Mouse (Mus musculus): ENCODE results near the gene Trim37. TPM values are rescaled to one million over a fixed set of nuclear protein-coding genes. Genes with fewer than 3 reads are reported as not detected.

Trim37 gene
- total RNA-seq, 1 experiment = 36.9 TPM

- in situ Hi-C loops (cut with MboI; ENCODE audit: low sequenced_read_pairs in 2 of 2, unreplicated experiment in 2 of 2) = no loop called here
- H3K4me1 ChIP-seq (ENCODE audit: control insufficient read depth in 2 of 2, insufficient read depth in 2 of 2, low read length in 2 of 2, poor library complexity in 1 of 2) = no peaks in the 10 kb centered on the region
- H3K4me3 ChIP-seq (ENCODE audit: insufficient read depth in 1 of 2, low read depth in 1 of 2, low read length in 2 of 2, poor library complexity in 1 of 2, severe bottlenecking in 1 of 2) = no peak overlapping the region
- no peak for DNase-seq (ENCODE audit: low read depth, low spot score)
- H3K9ac ChIP-seq (ENCODE audit: insufficient read depth, low read depth, low read length, poor library complexity, severe bottlenecking) = no peak overlapping the region
- TF ChIP-seq MAFK (IDR thresholded peaks at IDR 0.05; ENCODE audit: insufficient read depth, low read depth, low read length) (no peak), CHD2 (IDR thresholded peaks at IDR 0.05; ENCODE audit: low read depth, low read length) (no peak), ZC3H11A (IDR thresholded peaks at IDR 0.05; ENCODE audit: borderline replicate concordance, low read depth, low read length) (no peak), ZNF384 (IDR thresholded peaks at IDR 0.05; ENCODE audit: low read depth, low read length) (no peak), HCFC1 (IDR thresholded peaks at IDR 0.05; ENCODE audit: borderline replicate concordance, insufficient read depth, low read length) (no peak)
- H3K9me3 ChIP-seq (ENCODE audit: control insufficient read depth, insufficient read depth, low read depth, low read length) = no peaks in the 10 kb centered on the region
- no peak overlapping the region for H3K27ac ChIP-seq (ENCODE audit: insufficient read depth, low read depth, low read length, poor library complexity, severe bottlenecking)
- peaks cover 9% of the 10 kb centered on the region; the same call in 1 of the 2 replicates for H3K36me3 ChIP-seq (ENCODE audit: control insufficient read depth, insufficient read depth, low read length, poor library complexity, severe bottlenecking)
Observed at GRCm38 (mm10) chr11:87234743-87235485, 108.0 kb downstream of the Trim37 start.

GRCm38 (mm10) chr11:87235486-87235872 is 108.6 kb downstream of the Trim37 start:
- no peaks in the 10 kb centered on the region for H3K4me1 ChIP-seq (ENCODE audit: control insufficient read depth in 2 of 2, insufficient read depth in 2 of 2, low read length in 2 of 2, poor library complexity in 1 of 2)
- H3K27ac ChIP-seq (ENCODE audit: insufficient read depth, low read depth, low read length, poor library complexity, severe bottlenecking) = no peak overlapping the region
- no peak overlapping the region for H3K4me3 ChIP-seq (ENCODE audit: insufficient read depth in 1 of 2, low read depth in 1 of 2, low read length in 2 of 2, poor library complexity in 1 of 2, severe bottlenecking in 1 of 2)
- no peak for DNase-seq (ENCODE audit: low read depth, low spot score)
- no peak overlapping the region for H3K9ac ChIP-seq (ENCODE audit: insufficient read depth, low read depth, low read length, poor library complexity, severe bottlenecking)
- in situ Hi-C loops (cut with MboI; ENCODE audit: low sequenced_read_pairs in 2 of 2, unreplicated experiment in 2 of 2) = no loop called here
- H3K9me3 ChIP-seq (ENCODE audit: control insufficient read depth, insufficient read depth, low read depth, low read length) = no peaks in the 10 kb centered on the region
- H3K36me3 ChIP-seq (ENCODE audit: control insufficient read depth, insufficient read depth, low read length, poor library complexity, severe bottlenecking) = peaks cover 10% of the 10 kb centered on the region; the same call in 1 of the 2 replicates
- TF ChIP-seq HCFC1 (IDR thresholded peaks at IDR 0.05; ENCODE audit: borderline replicate concordance, insufficient read depth, low read length) (no peak), ZNF384 (IDR thresholded peaks at IDR 0.05; ENCODE audit: low read depth, low read length) (no peak)

DNA sequence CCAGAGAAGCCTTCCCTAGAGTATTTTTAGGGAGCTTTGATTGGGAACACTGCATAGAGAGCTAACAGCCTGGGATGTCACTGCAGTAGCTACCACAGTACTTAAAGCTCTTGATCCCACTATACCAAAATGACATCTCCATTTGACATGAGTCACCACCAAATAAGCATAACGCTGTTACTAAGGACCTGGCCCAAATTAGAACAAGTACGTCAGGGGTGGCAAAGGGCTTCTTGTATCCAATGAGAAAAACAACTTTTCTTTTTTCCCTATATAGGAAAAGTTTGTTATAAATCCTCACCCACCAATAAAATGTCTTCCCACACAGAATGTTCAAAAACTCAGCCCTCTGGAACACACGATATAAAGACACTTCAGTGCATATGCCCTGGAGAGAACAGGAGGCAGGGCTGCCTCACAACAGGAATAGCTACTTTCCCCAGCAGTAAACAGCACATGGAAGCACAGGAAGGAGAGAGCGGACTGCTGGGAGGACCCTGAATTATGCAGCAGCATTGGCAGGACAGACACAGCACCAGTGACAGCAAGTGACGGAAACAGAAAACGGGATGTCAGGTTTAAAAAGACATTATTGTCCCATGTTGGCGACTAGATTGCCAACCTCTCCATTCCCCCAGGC is 112.1 kb downstream of the Trim37 start:
- Histone ChIP-seq H3K9me3 (ENCODE audit: control insufficient read depth, insufficient read depth, low read depth, low read length) (no peaks in the 10 kb centered on the region), H3K27ac (ENCODE audit: insufficient read depth, low read depth, low read length, poor library complexity, severe bottlenecking) (no peak overlapping the region), H3K9ac (ENCODE audit: insufficient read depth, low read depth, low read length, poor library complexity, severe bottlenecking) (no peak overlapping the region), H3K36me3 (ENCODE audit: control insufficient read depth, insufficient read depth, low read length, poor library complexity, severe bottlenecking) (peaks cover 9% of the 10 kb centered on the region; the same call in 1 of the 2 replicates), H3K4me1 (ENCODE audit: control insufficient read depth in 2 of 2, insufficient read depth in 2 of 2, low read length in 2 of 2, poor library complexity in 1 of 2) (no peaks in the 10 kb centered on the region), H3K4me3 (ENCODE audit: insufficient read depth in 1 of 2, low read depth in 1 of 2, low read length in 2 of 2, poor library complexity in 1 of 2, severe bottlenecking in 1 of 2) (no peak overlapping the region)
- no peak for DNase-seq (ENCODE audit: low read depth, low spot score)
- no peak for TF ChIP-seq MAFK (IDR thresholded peaks at IDR 0.05; ENCODE audit: insufficient read depth, low read depth, low read length)
- no peak for TF ChIP-seq HCFC1 (IDR thresholded peaks at IDR 0.05; ENCODE audit: borderline replicate concordance, insufficient read depth, low read length)
- in situ Hi-C loops (cut with MboI; ENCODE audit: low sequenced_read_pairs in 2 of 2, unreplicated experiment in 2 of 2) = no loop called here

GRCm38 (mm10) chr11:87240141-87240832 is 113.4 kb downstream of the Trim37 start:
- no peaks in the 10 kb centered on the region for H3K9me3 ChIP-seq (ENCODE audit: control insufficient read depth, insufficient read depth, low read depth, low read length)
- no peak for DNase-seq (ENCODE audit: low read depth, low spot score)
- H3K9ac ChIP-seq (ENCODE audit: insufficient read depth, low read depth, low read length, poor library complexity, severe bottlenecking) = no peak overlapping the region
- in situ Hi-C loops (cut with MboI; ENCODE audit: low sequenced_read_pairs in 2 of 2, unreplicated experiment in 2 of 2) = no loop called here
- TF ChIP-seq ZNF384 (IDR thresholded peaks at IDR 0.05; ENCODE audit: low read depth, low read length) = no peak
- TF ChIP-seq HCFC1 (IDR thresholded peaks at IDR 0.05; ENCODE audit: borderline replicate concordance, insufficient read depth, low read length) = no peak
- no peak for TF ChIP-seq CHD2 (IDR thresholded peaks at IDR 0.05; ENCODE audit: low read depth, low read length)
- TF ChIP-seq MAFK (IDR thresholded peaks at IDR 0.05; ENCODE audit: insufficient read depth, low read depth, low read length) = no peak
- no peak for TF ChIP-seq ZC3H11A (IDR thresholded peaks at IDR 0.05; ENCODE audit: borderline replicate concordance, low read depth, low read length)
- no peaks in the 10 kb centered on the region for H3K4me1 ChIP-seq (ENCODE audit: control insufficient read depth in 2 of 2, insufficient read depth in 2 of 2, low read length in 2 of 2, poor library complexity in 1 of 2)
- H3K27ac ChIP-seq (ENCODE audit: insufficient read depth, low read depth, low read length, poor library complexity, severe bottlenecking) = no peak overlapping the region
- H3K36me3 ChIP-seq (ENCODE audit: control insufficient read depth, insufficient read depth, low read length, poor library complexity, severe bottlenecking) = peaks cover 7% of the 10 kb centered on the region; the same call in 1 of the 2 replicates
- no peak overlapping the region for H3K4me3 ChIP-seq (ENCODE audit: insufficient read depth in 1 of 2, low read depth in 1 of 2, low read length in 2 of 2, poor library complexity in 1 of 2, severe bottlenecking in 1 of 2)

Measured in ES-E14 (cell line).